Mouse (Mus musculus) forebrain, postnatal 0 days (tissue): Measurements from ENCODE around the gene Atcay. TPM values are rescaled to one million over a fixed set of nuclear protein-coding genes. Genes with fewer than 3 reads are reported as not detected.

Source experiments
- ATAC-seq: fragments of 200-750 bp; cut with Nextera tagmentation; 2 replicates; pipeline ENCODE4 v1.8.0; 2017; ENCODE audit warnings: mild to moderate bottlenecking, moderate library complexity
- DNase-seq: peaks from one replicate; pipeline ENCODE4 v3.0.0-alpha.2; 2015
- H3K27ac ChIP-seq: fragments of 300-500 bp; sonication (generic); 2 replicates; pipeline ENCODE4 v1.5.1; 2014; ENCODE audit warnings: low read depth, mild to moderate bottlenecking, antibody characterized with exemption, low read length, moderate library complexity, mixed read lengths
- H3K27me3 ChIP-seq: fragments of 300-500 bp; sonication (generic); 2 replicates; pipeline ENCODE4 v1.6.1; 2014; ENCODE audit warnings: mild to moderate bottlenecking, low read length, mixed read lengths; ENCODE audit not compliant: insufficient read depth
- H3K36me3 ChIP-seq: fragments of 300-500 bp; sonication (generic); 2 replicates; pipeline ENCODE4 v1.6.1; 2014; ENCODE audit warnings: mild to moderate bottlenecking, moderate library complexity; ENCODE audit not compliant: insufficient read depth
- H3K4me1 ChIP-seq: fragments of 300-500 bp; sonication (generic); 2 replicates; pipeline ENCODE4 v1.6.1; 2014; ENCODE audit warnings: antibody characterized with exemption; ENCODE audit not compliant: insufficient read depth
- H3K4me2 ChIP-seq: fragments of 300-500 bp; sonication (generic); 2 replicates; pipeline ENCODE4 v1.6.1; 2014; ENCODE audit warnings: low read depth, mild to moderate bottlenecking, moderate library complexity
- H3K4me3 ChIP-seq: fragments of 300-500 bp; sonication (generic); 2 replicates; pipeline ENCODE4 v1.5.1; 2014; ENCODE audit warnings: low read depth, low read length, mixed read lengths
- H3K9ac ChIP-seq: fragments of 300-500 bp; sonication (generic); 2 replicates; pipeline ENCODE4 v1.6.1; 2014; ENCODE audit warnings: mild to moderate bottlenecking
- H3K9me3 ChIP-seq: fragments of 300-500 bp; sonication (generic); 2 replicates; pipeline ENCODE4 v1.6.1; 2016; ENCODE audit warnings: low read length
- CTCF ChIP-seq: sonication (generic); IDR thresholded peaks from 2 replicates; pipeline ENCODE4 v1.5.1; 2016; ENCODE audit warnings: antibody characterized with exemption, control low read depth, low read depth
- WGBS: fragments of 180-500 bp; shearing (Covaris S2); extraction: QIAGEN DNeasy Blood & Tissue Kit; methylation state at CpG from one replicate; pipeline ENCODE4 v1.1.7; 2014; 5-methylcytosine and 5-hydroxymethylcytosine counted together
- polyA plus RNA-seq: library from polyadenylated mRNA; unstranded; fragments of >200 nt; fragmentation: Nextera tagmentation; extraction: Ambion mirVana; gene quantifications from 2 replicates; pipeline ENCODE4 v1.2.1, GENCODE M21; 2015
- total RNA-seq: library from RNA; depleted of rRNA; stranded (reverse); fragments of >200 nt; gene quantifications from 2 replicates; pipeline ENCODE4 v1.2.3, GENCODE M21; 2014

The Atcay gene
- total and polyA plus RNA-seq, 2 experiments from 2014 or later = 79.2 to 170 TPM

DNA sequence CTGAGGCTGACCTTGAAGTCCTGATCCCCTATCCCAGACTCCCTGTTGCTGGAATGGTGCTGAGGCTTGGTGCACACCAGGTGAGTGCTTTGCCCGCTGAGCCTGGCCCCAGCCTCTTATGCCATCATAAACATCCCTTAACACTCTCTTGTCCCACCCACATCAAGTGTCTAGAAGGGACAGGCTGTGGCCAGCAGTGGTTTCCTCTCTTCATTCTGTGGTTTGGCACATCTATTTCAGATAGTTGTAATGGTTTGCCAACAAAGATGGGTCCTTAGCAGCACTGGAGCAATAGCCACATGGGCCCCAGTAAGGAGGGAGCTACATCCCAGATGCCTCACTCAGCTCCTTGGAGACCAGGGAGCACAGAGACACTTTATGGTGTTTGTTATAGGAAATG is 24.3 kb upstream of the Atcay start:
- ATAC-seq = no peak
- no peak for TF ChIP-seq CTCF
- no peak overlapping the region for H3K4me3 ChIP-seq
- no peak for DNase-seq
- no peaks in the 10 kb centered on the region; the same call in 1 of the 2 replicates for H3K36me3 ChIP-seq
- H3K27me3 ChIP-seq = peaks cover 7% of the 10 kb centered on the region; the same call in 1 of the 2 replicates
- H3K4me2 ChIP-seq = no peak overlapping the region
- peaks cover 8% of the 10 kb centered on the region for H3K4me1 ChIP-seq
- no peaks in the 10 kb centered on the region for H3K9me3 ChIP-seq
- H3K9ac ChIP-seq = no peak overlapping the region
- 61% methylated on average over 1 of the region's 1 CpGs for WGBS
- no peak overlapping the region for H3K27ac ChIP-seq

DNA sequence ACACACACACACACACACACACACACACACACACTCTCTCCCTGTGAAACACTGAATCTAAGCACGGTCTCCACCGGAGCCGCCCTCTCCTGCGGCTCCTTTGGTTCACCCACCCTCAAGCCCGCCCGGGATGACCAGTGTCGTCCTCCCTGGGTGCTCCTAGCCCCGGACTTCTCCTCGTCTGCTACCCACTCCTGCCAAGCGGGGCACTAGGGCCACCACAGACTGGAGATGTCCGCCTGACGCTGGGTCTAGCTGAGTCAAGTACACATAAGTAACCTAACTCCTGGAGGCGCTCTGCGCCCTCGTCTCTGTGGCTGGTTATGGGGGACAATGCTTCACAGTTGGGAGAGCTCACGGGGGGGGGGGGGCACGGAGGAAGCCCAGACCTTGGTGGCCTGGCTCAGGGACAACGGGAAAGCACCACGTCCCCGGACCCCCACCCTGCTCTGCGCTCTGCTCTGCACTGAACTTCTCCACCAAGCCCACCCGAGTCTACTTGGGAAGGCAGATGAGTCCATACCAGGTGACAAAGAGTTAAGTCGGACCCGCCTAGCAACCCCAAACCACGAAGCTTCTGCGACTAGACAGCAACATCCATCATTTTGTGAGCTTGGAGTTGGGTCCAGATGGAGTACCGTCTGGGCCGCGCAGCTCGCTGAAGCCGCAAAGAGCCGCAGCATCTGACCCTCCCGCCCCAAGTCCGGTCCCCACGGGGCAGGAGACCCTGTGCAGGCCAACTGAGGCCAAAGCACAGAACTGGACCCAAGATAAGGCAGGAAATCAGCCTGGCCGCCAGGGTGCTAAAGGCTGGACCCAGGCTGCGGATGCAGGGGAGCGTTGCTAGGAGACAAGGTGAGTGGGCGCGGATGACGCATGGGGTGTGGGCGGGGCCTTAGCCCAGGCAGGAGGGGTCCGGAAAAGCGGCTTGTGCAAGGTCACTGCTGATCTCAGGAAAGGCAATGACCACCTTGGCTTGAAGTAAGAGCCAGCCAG is 22.1 kb upstream of the Atcay start, which contains the start of gene Matk:
Matk (plus strand) TSS at position 512 of the 996 bp plus-strand sequence.
- WGBS = 6% methylated on average over 44 of the region's 44 CpGs
- Histone ChIP-seq H3K36me3 (peaks cover 8% of the 10 kb centered on the region), H3K4me1 (peaks cover 3% of the 10 kb centered on the region; the same call in 1 of the 2 replicates), H3K9me3 (no peaks in the 10 kb centered on the region), H3K4me3 (peak within 1 kb of the TSS; percentile 40), H3K4me2 (peak within 1 kb of the TSS; percentile 72), H3K9ac (peak within 1 kb of the TSS; percentile 57), H3K27me3 (peaks cover 7% of the 10 kb centered on the region; the same call in 1 of the 2 replicates), H3K27ac (peak within 1 kb of the TSS; percentile 83)
- DNase-seq (peak; percentile 88), ATAC-seq (peak; percentile 75)
- TF ChIP-seq CTCF = peak; percentile 57

DNA sequence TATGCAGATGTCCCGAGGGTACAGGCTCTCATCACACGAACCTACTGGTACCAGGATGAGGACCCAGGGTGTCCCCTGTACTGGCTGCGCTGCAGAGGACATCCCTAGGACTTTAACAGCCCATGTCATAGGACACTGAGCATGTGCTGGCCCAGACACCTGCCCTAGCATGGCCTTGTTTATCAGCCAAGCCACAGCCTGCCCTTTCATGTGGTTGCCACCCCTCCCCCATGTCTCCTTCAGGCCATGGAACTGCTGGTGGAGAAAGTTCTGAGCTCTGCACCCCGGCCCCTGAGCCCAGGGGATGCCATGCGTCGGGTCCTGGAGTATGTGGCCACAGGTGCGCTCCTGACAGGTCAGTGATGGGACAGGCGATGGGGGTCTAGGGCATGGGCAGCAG is 18.8 kb upstream of the Atcay start:
- peaks cover 16% of the 10 kb centered on the region for H3K36me3 ChIP-seq
- 85% methylated on average over 8 of the region's 8 CpGs for WGBS
- H3K4me2 ChIP-seq = no peak overlapping the region
- no peak for TF ChIP-seq CTCF
- no peak overlapping the region for H3K4me3 ChIP-seq
- H3K27me3 ChIP-seq = no peaks in the 10 kb centered on the region
- ATAC-seq (no peak), DNase-seq (no peak)
- no peak overlapping the region for H3K27ac ChIP-seq
- no peak overlapping the region for H3K9ac ChIP-seq
- no peaks in the 10 kb centered on the region for H3K9me3 ChIP-seq
- H3K4me1 ChIP-seq = peaks cover 3% of the 10 kb centered on the region; the same call in 1 of the 2 replicates

DNA sequence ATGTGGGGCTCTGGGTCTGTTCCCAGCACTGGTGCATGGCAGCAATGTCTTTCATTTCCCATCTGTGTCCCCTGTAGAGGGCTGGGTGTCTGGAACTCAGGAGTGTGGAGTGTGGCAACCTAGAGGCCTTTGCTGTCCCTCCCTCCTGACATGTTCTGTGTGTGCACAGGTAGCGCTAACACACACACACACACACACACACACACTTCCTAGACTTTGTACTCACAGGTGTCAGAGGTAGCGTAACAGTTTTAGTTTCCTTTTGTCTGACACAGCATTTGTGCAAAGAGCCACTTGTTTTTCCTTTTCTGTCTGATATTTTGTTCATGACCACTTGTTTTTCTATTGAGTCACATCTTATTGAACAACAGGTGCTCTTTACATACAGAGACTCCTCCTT is 17.2 kb upstream of the Atcay start:
- no peak overlapping the region for H3K4me3 ChIP-seq
- H3K9ac ChIP-seq = no peak overlapping the region
- TF ChIP-seq CTCF = no peak
- H3K4me1 ChIP-seq = no peaks in the 10 kb centered on the region
- WGBS = 100% methylated on average over 2 of the region's 2 CpGs
- DNase-seq = no peak
- no peak overlapping the region for H3K27ac ChIP-seq
- H3K27me3 ChIP-seq = no peaks in the 10 kb centered on the region
- H3K36me3 ChIP-seq = peaks cover 20% of the 10 kb centered on the region
- H3K9me3 ChIP-seq = no peaks in the 10 kb centered on the region
- ATAC-seq = no peak
- H3K4me2 ChIP-seq = no peak overlapping the region

DNA sequence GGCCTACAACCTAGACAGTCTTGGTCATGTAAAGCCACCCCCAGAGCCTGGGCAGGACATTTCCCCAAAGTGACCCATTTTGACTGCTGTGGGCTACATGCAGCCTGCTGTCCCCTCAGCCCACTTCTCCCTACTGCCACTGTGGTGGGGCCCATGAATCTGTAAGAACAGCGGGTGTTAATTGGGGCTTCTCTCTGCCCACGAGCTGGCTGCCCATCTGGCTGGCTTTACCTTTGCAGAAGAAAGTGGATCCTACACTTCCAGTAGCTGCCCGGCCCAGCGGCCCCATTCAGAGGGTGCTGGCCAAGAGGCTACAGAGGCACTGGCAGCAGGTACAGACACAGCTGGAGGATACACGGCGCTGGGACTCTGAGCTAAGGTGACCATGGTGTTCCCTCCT is 14.5 kb upstream of the Atcay start:
- ATAC-seq (no peak), DNase-seq (no peak)
- no peak overlapping the region for H3K4me3 ChIP-seq
- no peaks in the 10 kb centered on the region for H3K4me1 ChIP-seq
- 92% methylated on average over 6 of the region's 6 CpGs for WGBS
- no peak overlapping the region for H3K9ac ChIP-seq
- H3K27me3 ChIP-seq = peaks cover 2% of the 10 kb centered on the region; the same call in 1 of the 2 replicates
- no peak overlapping the region for H3K4me2 ChIP-seq
- TF ChIP-seq CTCF = no peak
- H3K27ac ChIP-seq = no peak overlapping the region
- H3K36me3 ChIP-seq = peaks cover 20% of the 10 kb centered on the region
- no peaks in the 10 kb centered on the region for H3K9me3 ChIP-seq

DNA sequence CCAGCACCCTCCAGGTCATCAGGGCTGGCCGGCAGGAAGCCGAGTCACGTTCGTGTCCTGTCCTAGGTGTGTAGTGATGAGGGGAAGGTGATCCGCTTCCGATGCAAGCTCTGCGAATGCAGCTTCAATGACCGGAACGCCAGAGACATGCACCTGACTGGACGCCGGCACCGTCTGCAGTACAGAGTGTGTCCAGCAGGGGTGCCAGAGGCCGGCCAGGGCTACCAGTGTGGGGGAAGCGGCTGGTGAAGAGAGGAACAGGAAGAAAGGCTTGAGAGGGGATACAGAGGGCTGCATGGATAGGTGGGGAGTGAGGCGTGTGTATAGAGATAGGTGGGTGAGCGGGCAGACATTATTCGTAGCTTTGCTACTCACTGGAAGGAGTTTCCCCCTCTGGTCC is 14.0 kb upstream of the Atcay start:
- TF ChIP-seq CTCF = peak; percentile 94
- H3K9me3 ChIP-seq = no peaks in the 10 kb centered on the region
- no peak overlapping the region for H3K27ac ChIP-seq
- WGBS = 9% methylated on average over 17 of the region's 17 CpGs
- DNase-seq (peak; percentile 75), ATAC-seq (peak; percentile 83)
- H3K36me3 ChIP-seq = peaks cover 18% of the 10 kb centered on the region
- H3K9ac ChIP-seq = no peak overlapping the region
- H3K27me3 ChIP-seq = peaks cover 4% of the 10 kb centered on the region; the same call in 1 of the 2 replicates
- H3K4me1 ChIP-seq = no peaks in the 10 kb centered on the region
- no peak overlapping the region for H3K4me2 ChIP-seq
- H3K4me3 ChIP-seq = no peak overlapping the region

DNA sequence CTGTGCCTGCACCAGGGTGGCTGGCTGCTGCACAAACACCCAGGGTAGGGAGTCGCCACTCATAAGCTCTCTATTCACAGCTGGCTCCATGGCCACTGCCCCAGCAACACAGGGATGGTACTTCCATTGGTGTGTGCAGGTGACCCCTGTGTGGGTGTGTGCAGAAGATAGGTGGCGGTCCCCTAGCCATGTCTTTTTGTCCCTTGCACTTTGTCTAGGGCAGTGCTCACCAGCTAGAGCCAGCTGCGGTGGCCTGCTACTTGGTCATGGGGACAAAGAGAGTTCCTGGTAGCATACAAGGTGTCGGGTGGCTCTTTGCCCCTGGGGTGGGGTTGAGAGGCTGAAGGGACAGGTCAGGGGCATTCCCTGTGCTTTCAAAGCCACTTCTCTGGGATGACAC is 13.5 kb upstream of the Atcay start:
- Histone ChIP-seq H3K4me3 (no peak overlapping the region), H3K27ac (no peak overlapping the region), H3K4me1 (no peaks in the 10 kb centered on the region), H3K27me3 (peaks cover 4% of the 10 kb centered on the region; the same call in 1 of the 2 replicates), H3K9me3 (no peaks in the 10 kb centered on the region), H3K9ac (no peak overlapping the region), H3K4me2 (no peak overlapping the region), H3K36me3 (peaks cover 15% of the 10 kb centered on the region)
- DNase-seq (no peak), ATAC-seq (peak; percentile 5)
- 82% methylated on average over 4 of the region's 4 CpGs for WGBS
- no peak for TF ChIP-seq CTCF
